Mouse (Mus musculus) left cerebral cortex, adult 8-10 months (tissue): ENCODE data around the gene Greb1. TPM values are rescaled to one million over a fixed set of nuclear protein-coding genes. Genes with fewer than 3 reads are reported as not detected.

Experiments
- DNase-seq, 2 experiments: peaks; one replicate each; pipeline ENCODE4 v3.0.0; 2022; ENCODE audit warnings: low spot score in 2 of 2
- total RNA-seq, 4 experiments: library from RNA; stranded (reverse); gene quantifications; 2 replicates each; pipeline ENCODE4 v1.2.4; 2022

The Greb1 gene
- total RNA-seq, 4 experiments from 2014 or later: 0.63 to 1.5 (median 1.2) TPM

GRCm38 (mm10) chr12:16808045-16808444 is 7.4 kb upstream of the Greb1 start:
- DNase-seq: no peak

- peak in 1 of 2 experiments; percentile 76 for DNase-seq
Observed at GRCm38 (mm10) chr12:16805511-16805910, 4.8 kb upstream of the Greb1 start.

DNA sequence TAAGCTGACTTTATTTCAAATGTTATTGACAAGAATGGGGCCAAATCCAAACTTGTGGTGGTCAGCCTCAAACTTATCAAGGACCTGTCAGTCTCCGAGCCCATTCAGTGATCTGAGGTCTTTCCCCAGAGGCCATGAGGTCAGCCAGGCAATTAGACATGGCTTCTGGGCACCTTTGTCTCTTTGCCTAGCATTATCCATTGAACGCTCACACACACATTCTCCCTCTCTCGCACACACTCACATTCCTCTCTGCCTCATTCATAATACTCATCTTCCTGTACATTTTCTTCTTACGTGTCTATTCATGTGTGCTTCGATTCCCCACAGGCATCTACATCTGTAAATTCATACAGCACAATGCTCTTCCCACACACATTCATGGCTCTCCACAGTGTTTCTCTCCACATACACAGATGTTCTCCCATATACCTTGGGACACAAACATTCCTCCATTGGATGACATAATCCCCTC is 3.3 kb upstream of the Greb1 start:
- DNase-seq: no peak

- DNase-seq: no peak
Observed at GRCm38 (mm10) chr12:16803237-16803955, 2.7 kb upstream of the Greb1 start.

- DNase-seq: no peak
Observed at GRCm38 (mm10) chr12:16800959-16801315, 251 bp upstream of the Greb1 start.

DNA sequence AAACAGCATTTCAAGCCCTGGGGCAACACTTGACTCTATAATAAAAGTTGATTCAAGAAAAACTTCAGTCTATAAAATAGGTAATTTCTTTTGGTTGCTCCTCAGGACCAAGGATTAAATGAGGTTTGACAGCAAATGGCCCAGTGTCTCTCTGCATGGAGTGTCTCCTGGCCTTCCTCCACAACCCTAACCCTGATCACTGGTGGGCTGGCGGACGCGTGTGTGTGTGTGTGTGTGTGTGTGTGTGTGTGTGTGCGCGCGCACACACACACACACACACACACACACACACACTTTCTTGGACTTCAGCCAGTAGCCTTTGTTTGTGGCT is 793 bp downstream of the Greb1 start:
- DNase-seq: no peak

DNA sequence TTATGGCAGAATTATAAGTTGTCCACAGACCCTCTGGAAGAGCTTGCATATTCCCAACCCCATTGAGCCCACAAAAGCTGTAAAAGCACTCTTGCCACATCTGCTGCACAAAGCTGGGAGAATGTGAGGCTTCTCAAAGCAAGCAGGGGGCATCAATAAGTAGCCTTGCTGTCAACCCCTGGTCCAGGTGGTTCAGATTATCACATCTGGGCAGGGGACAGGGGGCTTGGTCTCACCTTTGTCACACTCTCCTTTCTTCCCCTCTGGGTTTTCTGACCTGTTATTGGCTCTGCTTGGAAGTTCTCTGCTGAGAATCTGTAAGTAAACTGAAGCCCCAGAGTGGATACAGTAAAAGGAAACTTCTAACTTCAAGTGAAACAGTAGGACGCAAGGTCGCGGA is 1.8 kb downstream of the Greb1 start:
- DNase-seq: no peak

DNA sequence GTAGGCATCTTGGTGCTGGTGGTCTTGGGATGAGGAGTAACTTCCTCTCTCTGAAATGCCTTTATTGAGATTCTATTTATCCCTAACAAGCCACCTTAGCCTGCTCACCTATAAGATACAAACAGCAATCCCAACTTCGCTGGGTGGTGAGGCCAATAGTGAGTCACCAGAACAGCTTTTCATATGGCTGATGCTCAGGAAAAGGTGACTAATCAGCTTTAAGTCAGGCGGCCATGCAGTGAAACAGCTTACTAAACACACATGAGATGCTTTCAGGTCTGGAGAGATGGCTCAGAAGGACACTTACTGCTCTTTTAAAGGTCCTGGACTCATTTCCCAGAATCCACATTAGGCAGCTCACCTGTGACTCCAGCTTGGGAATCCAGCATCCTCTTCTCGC is 4.9 kb downstream of the Greb1 start:
- DNase-seq: no peak

DNA sequence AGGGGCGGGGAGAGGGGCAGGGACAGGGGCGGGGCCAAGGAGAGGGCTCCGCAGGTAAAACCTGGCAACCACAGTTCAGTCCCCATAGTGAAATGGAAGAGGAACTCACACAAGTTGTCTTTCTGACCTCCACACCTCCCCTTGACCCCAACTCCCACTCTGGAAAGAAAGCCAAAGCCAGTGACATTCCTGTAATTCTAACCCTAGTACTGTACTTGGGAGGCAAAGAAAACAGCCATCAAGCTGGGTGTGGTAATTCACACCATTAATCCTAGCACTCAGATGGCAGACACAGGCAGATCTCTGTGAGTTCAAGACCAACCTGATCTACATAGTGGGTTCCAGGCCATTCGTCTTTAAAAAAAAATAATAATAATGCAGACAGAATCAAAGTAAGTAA is 7.3 kb downstream of the Greb1 start:
- DNase-seq: no peak

DNA sequence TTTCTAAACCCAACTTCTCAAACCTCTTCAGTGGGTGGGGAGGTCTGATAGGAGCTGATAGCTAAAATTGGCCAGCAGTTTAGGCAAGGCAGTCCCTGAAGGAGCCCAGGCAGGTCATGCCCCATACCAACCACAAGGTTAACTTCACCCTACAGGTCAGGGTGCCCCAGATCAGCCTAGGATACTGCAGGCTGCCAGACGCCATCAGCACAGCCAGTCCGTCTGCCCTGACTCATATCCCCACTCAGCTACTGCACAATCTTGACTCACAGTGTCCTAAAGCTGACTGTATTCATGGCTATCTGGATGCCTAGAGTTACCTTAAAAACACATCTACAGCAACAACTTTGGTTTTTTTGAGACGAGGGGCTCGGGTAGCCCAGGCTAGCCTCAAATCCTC is 10.2 kb downstream of the Greb1 start:
- DNase-seq: no peak

DNA sequence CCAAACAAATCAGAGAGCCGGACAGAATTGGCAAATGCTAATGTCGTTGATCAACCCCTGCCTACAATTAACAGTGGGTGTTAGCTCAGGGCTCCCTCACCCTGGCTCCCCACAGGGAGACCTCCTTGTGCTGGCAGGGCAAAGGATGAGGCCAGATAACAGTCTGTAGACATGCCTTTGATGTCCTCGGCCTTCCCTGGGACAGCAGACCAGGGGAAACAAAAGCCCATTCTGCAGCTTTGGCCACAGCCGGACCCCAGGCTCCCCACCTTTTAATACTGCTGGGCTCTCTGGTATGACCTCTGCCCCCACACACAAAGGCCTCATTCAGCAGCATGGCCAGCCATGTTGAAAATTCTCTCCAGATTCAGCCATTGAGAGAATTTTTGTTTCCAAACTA is 10.9 kb downstream of the Greb1 start:
- no peak for DNase-seq

- DNase-seq: no peak
Observed at GRCm38 (mm10) chr12:16789199-16789598, 11.5 kb downstream of the Greb1 start.

DNA sequence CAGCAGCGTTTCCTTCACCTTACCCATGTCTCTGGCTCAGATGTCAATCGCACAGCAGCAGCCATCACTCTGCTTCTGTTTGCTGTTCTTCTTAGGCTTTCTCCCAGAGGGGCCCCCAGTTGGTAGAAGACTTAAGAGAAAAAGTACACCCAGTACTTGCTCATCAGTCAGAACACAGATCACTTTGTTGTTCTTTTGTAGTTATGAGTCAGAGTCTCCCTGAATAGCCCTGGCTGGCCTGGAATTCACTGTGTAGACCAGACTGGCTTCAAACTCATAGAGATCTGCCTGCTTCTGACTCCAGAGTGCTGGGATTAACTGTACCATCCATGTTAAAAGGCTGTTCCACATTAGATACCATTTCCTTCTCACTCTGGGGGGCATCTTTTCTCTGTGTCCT is 12.1 kb downstream of the Greb1 start:
- no peak for DNase-seq

- DNase-seq: no peak
Observed at GRCm38 (mm10) chr12:16781034-16781746, 19.5 kb downstream of the Greb1 start.

DNA sequence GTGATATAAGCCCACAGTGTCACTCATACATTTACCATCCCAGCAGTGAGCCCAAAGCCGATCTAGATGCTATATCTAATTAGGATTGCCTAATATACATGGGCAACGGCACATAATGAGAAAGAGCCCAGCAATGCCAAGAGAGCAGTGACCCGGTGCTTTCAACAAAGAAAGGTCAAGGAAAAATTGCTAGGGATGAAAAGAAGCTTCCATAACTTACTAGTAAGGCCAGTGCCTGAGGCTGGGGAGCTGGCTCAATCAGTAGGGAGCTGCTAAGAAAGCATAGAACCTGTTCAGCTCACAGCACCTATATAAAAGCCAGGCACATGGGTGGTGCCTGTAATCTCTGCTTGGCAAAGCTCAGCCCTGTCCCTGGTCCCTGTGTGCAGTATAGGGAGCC is 20.4 kb downstream of the Greb1 start:
- DNase-seq: no peak

- no peak for DNase-seq
Observed at GRCm38 (mm10) chr12:16779165-16779564, 21.5 kb downstream of the Greb1 start.

GRCm38 (mm10) chr12:16778523-16778922 is 22.2 kb downstream of the Greb1 start:
- no peak for DNase-seq

DNA sequence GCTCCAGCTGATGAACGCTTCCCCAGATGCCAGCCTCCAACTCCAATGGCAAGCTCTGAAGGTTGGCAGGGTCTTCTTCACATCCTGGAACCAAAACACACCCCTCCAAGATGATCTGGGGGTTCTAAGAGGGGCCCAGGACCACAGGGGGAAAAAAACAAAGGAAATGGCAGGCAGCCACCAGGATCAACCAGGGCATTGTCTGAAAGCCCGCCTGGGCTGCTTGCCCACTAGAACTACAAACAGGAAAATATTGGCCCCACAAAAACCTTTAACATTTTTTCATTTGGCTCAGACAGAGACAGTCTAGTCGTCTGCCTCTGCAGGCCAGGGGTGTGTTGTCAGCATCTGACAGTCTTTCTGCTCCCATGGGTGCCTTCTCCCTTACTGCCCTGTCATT is 25.3 kb downstream of the Greb1 start:
- no peak for DNase-seq

- DNase-seq: no peak
Observed at GRCm38 (mm10) chr12:16774605-16775004, 26.1 kb downstream of the Greb1 start.

DNA sequence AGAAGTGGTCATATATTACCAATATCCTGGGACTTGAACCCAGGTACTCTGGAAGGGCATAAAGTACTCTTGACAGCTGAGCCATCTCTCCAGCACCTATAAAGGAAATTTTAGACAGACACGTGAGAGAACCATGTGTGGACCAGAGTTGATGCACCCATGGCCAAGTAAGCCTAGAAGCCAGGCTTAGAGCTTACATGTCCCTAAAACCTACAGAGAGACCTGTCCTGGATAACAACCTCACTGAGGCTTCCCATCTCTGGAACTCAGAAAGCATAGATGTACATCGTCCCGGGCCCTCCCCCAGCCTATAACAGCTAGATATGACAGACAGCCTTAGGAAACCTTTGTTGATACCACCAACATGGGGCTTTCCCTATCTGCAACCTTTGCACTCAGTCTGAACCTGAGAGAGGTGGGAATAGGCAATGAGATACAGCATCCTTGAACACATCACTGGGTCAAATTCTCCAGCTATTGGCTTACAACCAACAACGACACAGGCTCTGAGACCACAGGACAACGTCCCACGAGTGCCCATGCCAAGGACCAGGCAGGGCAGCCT is 31.0 kb downstream of the Greb1 start:
- no peak for DNase-seq

- no peak for DNase-seq
Observed at GRCm38 (mm10) chr12:16768711-16769110, 32.0 kb downstream of the Greb1 start.

GRCm38 (mm10) chr12:16768251-16768650 is 32.4 kb downstream of the Greb1 start:
- DNase-seq: no peak
